Mouse (Mus musculus): Measurements from ENCODE around the gene Tmprss7. TPM values are rescaled to one million over a fixed set of nuclear protein-coding genes. Genes with fewer than 3 reads are reported as not detected.

The Tmprss7 gene
- polyA plus RNA-seq, 1 experiment from 2014 or later = 0.12 TPM

GRCm38 (mm10) chr16:45643944-45644343 lies 49.5 kb downstream of the Tmprss7 start:
- H3K4me3 ChIP-seq (ENCODE audit: low read length) = no peak overlapping the region
- no peak overlapping the region for H3K4me2 ChIP-seq (ENCODE audit: low read depth, low read length)
- H3K27ac ChIP-seq (ENCODE audit: low read length) = peak overlapping the region; percentile 51; the same call in 1 of the 2 replicates

DNA sequence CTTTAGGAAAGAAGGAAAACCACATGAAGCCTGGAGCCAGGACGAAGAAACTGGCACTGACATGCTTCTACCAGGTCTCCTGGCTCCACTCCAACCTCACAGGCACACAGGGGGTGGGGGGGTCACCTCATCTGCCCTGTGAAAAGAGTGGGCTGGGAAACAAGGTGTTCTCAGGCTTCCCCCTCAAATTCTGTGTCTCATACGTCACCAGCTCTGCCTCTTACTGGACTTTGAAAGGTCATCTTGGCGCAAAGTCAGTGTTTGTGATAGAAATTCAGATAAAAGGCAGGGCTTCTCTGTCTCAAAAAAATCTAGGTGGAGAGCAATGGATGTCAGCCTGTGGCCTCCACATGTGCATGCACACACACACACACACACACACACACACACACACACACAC lies 52.2 kb downstream of the Tmprss7 start:
- 62% methylated on average over 3 of the region's 3 CpGs for WGBS

More at GRCm38 (mm10) chr16:45643944-45644343, 49.5 kb downstream of the Tmprss7 start:
- no peaks in the 10 kb centered on the region for H3K9me3 ChIP-seq (ENCODE audit: control insufficient read depth, low read length)
- 0 out of 2 replicates have a peak, but pooled peaks cover 3% of the 10 kb centered on the region for H3K4me1 ChIP-seq (ENCODE audit: control insufficient read depth, insufficient read depth, low read length)
- no peak overlapping the region for H3K9ac ChIP-seq (ENCODE audit: low read depth, low read length)
- H3K27me3 ChIP-seq (replicated peaks; ENCODE audit: control insufficient read depth, insufficient read depth, low read length) = no peaks in the 10 kb centered on the region
- WGBS = 77% methylated on average over 3 of the region's 3 CpGs
- peak; percentile 69 for ATAC-seq
- H3K36me3 ChIP-seq (ENCODE audit: control insufficient read depth, insufficient read depth, low read length) = no peaks in the 10 kb centered on the region

GRCm38 (mm10) chr16:45640070-45640762 lies 53.2 kb downstream of the Tmprss7 start:
- no peak overlapping the region for H3K27ac ChIP-seq (ENCODE audit: low read length)
- H3K36me3 ChIP-seq (ENCODE audit: control insufficient read depth, insufficient read depth, low read length) = no peaks in the 10 kb centered on the region
- WGBS = 70% methylated on average over 10 of the region's 10 CpGs
- no peak overlapping the region for H3K4me3 ChIP-seq (ENCODE audit: low read length)
- no peaks in the 10 kb centered on the region for H3K27me3 ChIP-seq (replicated peaks; ENCODE audit: control insufficient read depth, insufficient read depth, low read length)
- H3K9me3 ChIP-seq (ENCODE audit: control insufficient read depth, low read length) = no peaks in the 10 kb centered on the region
- ATAC-seq = no peak
- no peak overlapping the region for H3K4me2 ChIP-seq (ENCODE audit: low read depth, low read length)
- H3K9ac ChIP-seq (ENCODE audit: low read depth, low read length) = no peak overlapping the region
- H3K4me1 ChIP-seq (ENCODE audit: control insufficient read depth, insufficient read depth, low read length) = 0 out of 2 replicates have a peak, but pooled peaks cover 3% of the 10 kb centered on the region

More for the DNA sequence above, 52.2 kb downstream of the Tmprss7 start:
- Histone ChIP-seq H3K27ac (ENCODE audit: low read length) (no peak overlapping the region), H3K27me3 (replicated peaks; ENCODE audit: control insufficient read depth, insufficient read depth, low read length) (no peaks in the 10 kb centered on the region), H3K4me3 (ENCODE audit: low read length) (no peak overlapping the region), H3K9me3 (ENCODE audit: control insufficient read depth, low read length) (no peaks in the 10 kb centered on the region), H3K4me2 (ENCODE audit: low read depth, low read length) (no peak overlapping the region), H3K9ac (ENCODE audit: low read depth, low read length) (no peak overlapping the region), H3K4me1 (ENCODE audit: control insufficient read depth, insufficient read depth, low read length) (0 out of 2 replicates have a peak, but pooled peaks cover 3% of the 10 kb centered on the region), H3K36me3 (ENCODE audit: control insufficient read depth, insufficient read depth, low read length) (no peaks in the 10 kb centered on the region)
- no peak for ATAC-seq

DNA sequence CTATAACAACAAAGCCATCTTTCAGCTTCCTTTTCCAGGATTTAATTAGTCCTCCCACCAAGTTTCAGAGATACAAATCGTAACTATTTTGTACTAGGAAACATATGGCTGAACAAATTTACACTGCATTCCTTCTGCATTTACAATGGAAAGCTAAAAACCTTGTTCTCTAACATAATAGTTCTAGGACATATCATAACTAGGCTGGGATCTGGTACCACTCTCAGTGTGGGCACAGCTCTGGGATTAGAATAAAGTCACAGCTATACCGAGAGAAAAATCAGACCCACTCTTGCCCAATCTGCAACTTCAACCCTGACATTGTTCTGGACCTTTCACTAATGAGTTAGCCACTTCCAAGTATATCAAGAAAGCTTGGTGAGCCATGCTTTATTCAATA lies 57.6 kb downstream of the Tmprss7 start:
- Histone ChIP-seq H3K4me3 (ENCODE audit: low read length) (no peak overlapping the region), H3K27me3 (replicated peaks; ENCODE audit: control insufficient read depth, insufficient read depth, low read length) (no peaks in the 10 kb centered on the region), H3K9me3 (ENCODE audit: control insufficient read depth, low read length) (no peaks in the 10 kb centered on the region), H3K27ac (ENCODE audit: low read length) (no peak overlapping the region), H3K4me2 (ENCODE audit: low read depth, low read length) (no peak overlapping the region), H3K9ac (ENCODE audit: low read depth, low read length) (no peak overlapping the region), H3K4me1 (ENCODE audit: control insufficient read depth, insufficient read depth, low read length) (no peaks in the 10 kb centered on the region), H3K36me3 (ENCODE audit: control insufficient read depth, insufficient read depth, low read length) (no peaks in the 10 kb centered on the region)
- no peak for ATAC-seq
- 89% methylated on average over 2 of the region's 2 CpGs for WGBS

- Histone ChIP-seq H3K4me1 (ENCODE audit: control insufficient read depth, insufficient read depth, low read length) (no peaks in the 10 kb centered on the region), H3K9ac (ENCODE audit: low read depth, low read length) (no peak overlapping the region), H3K36me3 (ENCODE audit: control insufficient read depth, insufficient read depth, low read length) (no peaks in the 10 kb centered on the region), H3K4me3 (ENCODE audit: low read length) (no peak overlapping the region), H3K4me2 (ENCODE audit: low read depth, low read length) (no peak overlapping the region), H3K9me3 (ENCODE audit: control insufficient read depth, low read length) (no peaks in the 10 kb centered on the region), H3K27me3 (replicated peaks; ENCODE audit: control insufficient read depth, insufficient read depth, low read length) (no peaks in the 10 kb centered on the region), H3K27ac (ENCODE audit: low read length) (no peak overlapping the region)
- no peak for ATAC-seq
- WGBS = 67% methylated on average over 4 of the region's 4 CpGs
Observed at GRCm38 (mm10) chr16:45632420-45632819, 61.0 kb downstream of the Tmprss7 start.

DNA sequence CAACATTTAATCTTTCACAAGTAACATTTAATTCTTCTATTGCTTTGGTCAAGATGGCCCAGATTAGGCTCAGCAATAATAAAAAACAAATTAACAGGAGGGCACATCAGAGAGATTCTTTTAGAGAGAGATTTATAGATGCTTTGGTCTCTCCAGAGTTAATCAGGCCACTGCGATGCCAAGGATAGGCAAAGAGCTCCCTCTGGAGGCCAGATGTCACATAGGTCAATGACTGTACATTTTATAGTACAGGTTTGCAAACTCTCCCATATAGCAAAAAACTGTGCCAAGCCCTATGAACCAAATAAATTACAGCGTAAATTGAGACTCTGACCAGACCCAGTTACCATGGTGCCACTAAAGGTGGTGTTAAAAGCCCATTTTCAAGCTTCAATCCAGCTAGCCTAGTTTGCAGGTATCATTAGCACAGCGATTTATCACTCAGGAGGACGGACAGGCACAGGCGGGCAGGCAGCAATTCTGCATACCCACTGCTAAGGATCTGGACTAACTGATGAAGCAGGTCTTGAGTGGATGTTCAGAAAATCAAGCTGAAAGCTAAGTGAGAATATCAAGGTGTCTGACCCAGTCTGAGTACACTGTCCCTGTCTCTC lies 63.0 kb downstream of the Tmprss7 start:
- no peaks in the 10 kb centered on the region for H3K4me1 ChIP-seq (ENCODE audit: control insufficient read depth, insufficient read depth, low read length)
- H3K27me3 ChIP-seq (replicated peaks; ENCODE audit: control insufficient read depth, insufficient read depth, low read length) = no peaks in the 10 kb centered on the region
- no peak overlapping the region for H3K27ac ChIP-seq (ENCODE audit: low read length)
- H3K9ac ChIP-seq (ENCODE audit: low read depth, low read length) = no peak overlapping the region
- no peak overlapping the region for H3K4me2 ChIP-seq (ENCODE audit: low read depth, low read length)
- H3K9me3 ChIP-seq (ENCODE audit: control insufficient read depth, low read length) = no peaks in the 10 kb centered on the region
- no peaks in the 10 kb centered on the region for H3K36me3 ChIP-seq (ENCODE audit: control insufficient read depth, insufficient read depth, low read length)
- 47% methylated on average over 5 of the region's 5 CpGs for WGBS
- ATAC-seq = peak; percentile 55; the same call in 1 of the 2 replicates
- H3K4me3 ChIP-seq (ENCODE audit: low read length) = no peak overlapping the region

GRCm38 (mm10) chr16:45629497-45630105 lies 63.9 kb downstream of the Tmprss7 start:
- 77% methylated on average over 8 of the region's 8 CpGs for WGBS
- H3K27ac ChIP-seq (ENCODE audit: low read length) = no peak overlapping the region
- H3K27me3 ChIP-seq (replicated peaks; ENCODE audit: control insufficient read depth, insufficient read depth, low read length) = no peaks in the 10 kb centered on the region
- no peak overlapping the region for H3K4me3 ChIP-seq (ENCODE audit: low read length)
- no peak overlapping the region for H3K9ac ChIP-seq (ENCODE audit: low read depth, low read length)
- no peak for ATAC-seq
- H3K36me3 ChIP-seq (ENCODE audit: control insufficient read depth, insufficient read depth, low read length) = no peaks in the 10 kb centered on the region
- H3K4me2 ChIP-seq (ENCODE audit: low read depth, low read length) = no peak overlapping the region
- H3K9me3 ChIP-seq (ENCODE audit: control insufficient read depth, low read length) = no peaks in the 10 kb centered on the region
- no peaks in the 10 kb centered on the region for H3K4me1 ChIP-seq (ENCODE audit: control insufficient read depth, insufficient read depth, low read length)

GRCm38 (mm10) chr16:45625342-45625741 lies 68.1 kb downstream of the Tmprss7 start:
- H3K27ac ChIP-seq (ENCODE audit: low read length) = no peak overlapping the region
- H3K4me3 ChIP-seq (ENCODE audit: low read length) = no peak overlapping the region
- 81% methylated on average over 2 of the region's 2 CpGs for WGBS
- no peaks in the 10 kb centered on the region for H3K4me1 ChIP-seq (ENCODE audit: control insufficient read depth, insufficient read depth, low read length)
- no peaks in the 10 kb centered on the region for H3K27me3 ChIP-seq (replicated peaks; ENCODE audit: control insufficient read depth, insufficient read depth, low read length)
- H3K9ac ChIP-seq (ENCODE audit: low read depth, low read length) = no peak overlapping the region
- no peaks in the 10 kb centered on the region for H3K36me3 ChIP-seq (ENCODE audit: control insufficient read depth, insufficient read depth, low read length)
- no peaks in the 10 kb centered on the region for H3K9me3 ChIP-seq (ENCODE audit: control insufficient read depth, low read length)
- H3K4me2 ChIP-seq (ENCODE audit: low read depth, low read length) = no peak overlapping the region
- ATAC-seq = no peak

DNA sequence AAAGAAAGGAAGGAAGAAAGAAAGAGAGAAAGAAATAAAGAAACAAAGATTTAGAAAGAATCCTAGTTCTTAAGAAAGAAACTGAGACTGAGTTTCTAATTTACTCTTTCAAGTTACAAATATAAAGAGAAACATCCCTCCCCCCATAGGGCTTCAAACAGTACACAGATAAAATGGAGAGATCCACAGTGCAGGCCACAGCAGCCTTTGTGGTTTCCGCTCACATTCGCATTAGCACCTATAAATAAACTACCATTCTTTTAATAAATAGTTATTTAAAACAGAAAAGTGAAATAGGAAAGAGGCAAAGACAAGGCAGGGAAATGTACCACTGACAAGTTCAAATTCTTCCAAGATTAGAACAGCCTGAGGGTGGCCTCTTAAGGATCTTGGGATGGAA lies 68.7 kb downstream of the Tmprss7 start:
- Histone ChIP-seq H3K9me3 (ENCODE audit: control insufficient read depth, low read length) (no peaks in the 10 kb centered on the region), H3K36me3 (ENCODE audit: control insufficient read depth, insufficient read depth, low read length) (no peaks in the 10 kb centered on the region), H3K27me3 (replicated peaks; ENCODE audit: control insufficient read depth, insufficient read depth, low read length) (no peaks in the 10 kb centered on the region), H3K4me1 (ENCODE audit: control insufficient read depth, insufficient read depth, low read length) (no peaks in the 10 kb centered on the region), H3K27ac (ENCODE audit: low read length) (no peak overlapping the region), H3K4me2 (ENCODE audit: low read depth, low read length) (no peak overlapping the region), H3K9ac (ENCODE audit: low read depth, low read length) (no peak overlapping the region), H3K4me3 (ENCODE audit: low read length) (no peak overlapping the region)
- 83% methylated on average over 2 of the region's 2 CpGs for WGBS
- no peak for ATAC-seq
